Mouse (Mus musculus) testis, postnatal 14 days (tissue): Measurements from ENCODE around the gene Strip1.

Experiments
- DNase-seq: peaks from one replicate; pipeline ENCODE4 v3.0.0; 2021; ENCODE audit warnings: low spot score

Strip1 gene

DNA sequence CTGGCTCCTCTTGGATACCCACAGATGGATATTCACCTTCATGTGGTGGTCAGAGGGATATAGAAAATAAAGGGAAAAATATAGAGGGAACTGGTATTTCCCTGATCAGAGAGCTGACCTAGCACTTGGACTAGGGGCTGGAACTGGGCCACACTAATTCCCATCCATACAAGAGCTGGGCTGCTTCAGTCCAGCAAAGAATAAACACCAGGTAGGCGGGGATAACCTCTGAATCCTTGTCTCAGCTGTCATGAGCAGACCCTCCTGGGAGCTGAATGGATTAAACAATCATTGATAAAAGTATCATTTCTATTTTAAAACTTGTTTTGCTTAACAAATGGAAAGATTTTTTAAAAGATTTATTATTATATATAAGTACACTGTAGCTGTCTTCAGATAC, 39.9 kb downstream of the Strip1 start:
- no peak for DNase-seq

DNA sequence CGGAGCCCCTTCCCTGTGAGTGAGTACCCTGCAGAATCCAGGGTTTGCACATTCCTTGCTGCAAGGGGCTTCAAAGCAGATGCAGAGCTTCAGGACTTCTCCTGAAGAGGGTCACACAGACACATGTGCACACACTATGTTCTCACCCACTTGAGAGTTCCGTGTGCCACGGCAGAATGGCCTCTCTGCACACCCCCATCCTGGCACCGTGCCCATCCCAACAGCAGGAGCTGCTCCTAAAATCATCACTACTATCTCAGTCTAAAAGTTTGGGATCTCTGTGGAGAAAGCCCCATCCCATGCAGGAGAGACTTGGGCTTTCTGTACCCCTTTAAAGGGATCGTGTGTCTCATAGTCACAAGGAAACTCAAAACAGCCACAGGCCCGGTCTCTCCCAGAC, 45.0 kb downstream of the Strip1 start:
- no peak for DNase-seq

DNA sequence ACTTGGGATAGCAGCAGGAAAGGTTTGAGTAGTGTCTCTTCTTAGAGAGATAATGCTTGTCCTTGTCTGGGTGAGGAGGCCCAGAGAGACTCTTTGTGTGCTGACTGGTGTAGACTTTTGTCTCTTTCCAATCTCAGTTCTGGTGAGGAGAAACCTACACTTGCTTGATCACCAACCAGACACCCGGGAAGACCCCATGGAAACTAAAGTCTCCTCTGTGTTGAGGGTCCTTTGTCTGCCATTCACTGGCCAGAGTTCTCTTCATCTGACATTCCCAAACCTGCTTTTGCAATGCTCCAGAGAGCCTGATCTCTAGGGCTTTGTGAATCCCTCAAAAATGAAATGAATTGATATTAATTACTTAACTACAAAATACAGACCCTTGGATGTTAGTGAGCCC, 47.6 kb downstream of the Strip1 start:
- DNase-seq, result no peak

DNA sequence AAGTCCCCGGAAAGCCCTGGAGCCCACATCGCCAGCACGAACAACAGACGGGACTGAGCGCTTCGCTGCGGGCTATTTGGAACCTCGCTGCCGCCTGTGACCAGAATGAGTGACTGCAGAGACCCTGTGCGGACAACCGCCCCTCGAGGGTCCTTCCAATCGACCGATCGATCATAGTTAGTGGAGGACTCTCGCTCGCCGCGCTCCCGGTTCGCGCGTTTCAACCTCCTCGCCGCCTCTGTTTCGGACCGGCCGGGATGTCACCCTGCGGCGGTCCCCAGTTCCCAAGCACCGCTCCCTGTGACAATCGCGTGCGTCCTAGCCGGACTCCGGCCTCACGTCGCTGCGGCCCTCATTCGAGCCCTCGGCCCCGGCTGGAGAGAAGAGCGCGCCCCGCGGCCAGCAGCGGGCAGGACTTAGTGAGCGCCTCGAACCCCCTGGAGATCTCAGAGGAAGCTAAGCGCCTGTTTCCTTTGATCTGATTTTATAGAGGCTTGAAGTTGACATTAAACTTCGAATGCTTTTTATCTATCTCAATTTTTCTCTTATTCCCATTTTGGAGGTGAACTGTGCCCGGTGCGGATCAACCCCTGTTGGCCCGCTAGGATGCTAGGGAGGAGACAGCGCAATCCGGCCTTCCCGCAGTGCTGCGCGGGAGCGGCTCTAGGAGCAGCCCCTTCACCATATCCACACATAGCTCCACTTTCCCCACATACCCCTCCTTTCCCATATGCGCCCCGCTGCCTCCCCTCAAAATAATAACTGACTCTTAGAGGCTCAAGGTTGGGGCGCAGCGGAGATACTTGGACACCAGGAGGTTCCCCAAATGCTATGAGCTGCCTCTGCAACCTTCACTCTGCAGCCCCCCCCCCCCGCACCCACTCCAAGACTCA, 48.4 kb downstream of the Strip1 start:
- DNase-seq, result no peak

DNA sequence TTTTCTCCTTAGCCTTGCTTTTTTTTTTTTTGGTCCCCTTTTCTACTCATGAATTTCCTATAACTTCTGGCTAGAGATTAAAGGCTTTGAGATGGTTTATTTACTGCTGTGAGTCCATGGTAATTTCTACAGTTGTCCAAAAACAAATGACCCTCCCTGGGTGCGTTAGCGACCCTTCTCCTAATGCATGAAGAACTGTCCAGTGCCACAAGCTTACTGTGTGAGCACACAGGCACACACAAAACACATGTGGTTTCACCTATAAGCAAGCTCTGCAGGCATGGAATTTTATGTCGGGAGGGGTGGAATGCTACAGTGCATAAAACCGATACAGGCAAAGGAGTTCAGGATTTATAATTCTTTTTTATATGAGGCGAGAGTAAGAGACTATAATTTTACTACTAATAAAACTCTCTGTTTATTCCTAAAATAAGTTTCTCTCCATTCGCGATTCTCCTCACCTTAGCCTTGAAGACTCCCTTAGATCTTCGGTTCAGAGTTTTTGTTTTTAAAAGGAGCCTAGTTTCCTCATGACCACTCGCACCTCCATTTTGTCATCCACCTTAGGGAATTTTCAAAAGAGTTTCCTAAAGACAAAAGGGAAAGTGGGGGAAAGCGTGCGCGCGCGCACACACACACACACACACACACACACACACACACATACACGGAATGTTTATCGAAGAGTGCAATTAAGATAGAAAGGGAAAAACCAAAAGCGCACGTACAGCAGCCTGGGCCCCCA, 49.2 kb downstream of the Strip1 start:
- no peak for DNase-seq

DNA sequence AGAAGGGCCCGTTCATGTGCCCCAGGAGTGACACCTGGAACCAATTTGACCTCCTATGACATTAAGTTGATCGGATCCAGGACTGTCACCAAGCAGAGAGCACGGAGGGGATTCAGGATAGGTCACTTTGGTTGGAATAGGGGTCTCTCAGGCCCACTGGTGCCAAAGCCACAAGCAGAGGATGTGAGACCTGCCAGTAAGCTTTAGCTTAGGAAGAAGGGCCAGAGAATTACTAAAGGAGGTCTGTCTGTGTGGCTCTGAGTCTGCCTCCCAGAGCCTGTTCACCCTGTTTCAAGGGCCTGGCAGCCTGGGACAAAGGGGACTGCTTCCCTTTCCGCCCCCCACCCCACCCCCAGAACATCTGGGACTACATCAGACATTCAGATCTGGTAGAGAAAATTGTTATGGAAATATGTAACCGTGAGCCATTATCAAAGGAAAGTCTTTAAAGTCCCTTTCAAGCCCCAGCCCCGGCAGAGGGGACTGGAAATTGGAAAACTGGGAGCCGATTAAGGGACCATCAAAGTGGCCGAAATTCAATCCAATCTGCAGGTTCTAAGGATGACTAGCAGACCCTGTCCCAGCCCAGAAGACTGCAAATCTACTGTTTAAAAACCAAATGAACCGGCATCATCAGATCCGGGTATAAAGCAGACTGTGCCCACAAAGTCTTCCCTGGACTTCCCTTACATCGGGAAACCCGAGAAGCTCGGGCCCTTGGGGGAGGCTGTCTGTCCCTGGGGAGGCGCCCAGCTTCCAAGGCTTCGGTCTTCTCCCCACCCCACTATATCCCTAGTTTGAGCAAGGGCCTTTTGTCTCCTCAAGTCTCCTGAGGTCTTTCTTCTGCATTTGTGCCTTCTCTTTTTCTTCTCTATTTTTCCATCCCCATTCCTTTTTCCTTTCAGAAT, 50.1 kb downstream of the Strip1 start:
- DNase-seq, result no peak

DNA sequence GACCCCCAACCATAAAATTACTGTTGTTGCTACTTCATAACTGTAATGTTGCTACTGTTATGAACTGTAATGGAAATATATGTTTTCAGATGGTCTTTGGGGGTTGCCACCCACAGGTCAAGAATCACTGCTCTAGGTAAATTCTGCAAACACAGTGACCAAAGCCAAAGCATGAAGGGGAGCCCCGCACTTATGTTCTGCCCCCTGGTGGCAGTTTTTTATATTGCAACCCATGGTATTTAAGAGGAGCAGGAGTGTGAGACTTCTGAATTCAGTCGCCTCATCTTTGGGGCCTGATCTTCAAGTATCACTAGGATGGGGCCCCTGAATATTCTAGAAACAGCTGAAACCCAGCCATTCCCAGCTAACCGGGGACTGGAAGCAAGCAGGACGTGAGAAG, 52.0 kb downstream of the Strip1 start:
- DNase-seq, result peak; percentile 53

DNA sequence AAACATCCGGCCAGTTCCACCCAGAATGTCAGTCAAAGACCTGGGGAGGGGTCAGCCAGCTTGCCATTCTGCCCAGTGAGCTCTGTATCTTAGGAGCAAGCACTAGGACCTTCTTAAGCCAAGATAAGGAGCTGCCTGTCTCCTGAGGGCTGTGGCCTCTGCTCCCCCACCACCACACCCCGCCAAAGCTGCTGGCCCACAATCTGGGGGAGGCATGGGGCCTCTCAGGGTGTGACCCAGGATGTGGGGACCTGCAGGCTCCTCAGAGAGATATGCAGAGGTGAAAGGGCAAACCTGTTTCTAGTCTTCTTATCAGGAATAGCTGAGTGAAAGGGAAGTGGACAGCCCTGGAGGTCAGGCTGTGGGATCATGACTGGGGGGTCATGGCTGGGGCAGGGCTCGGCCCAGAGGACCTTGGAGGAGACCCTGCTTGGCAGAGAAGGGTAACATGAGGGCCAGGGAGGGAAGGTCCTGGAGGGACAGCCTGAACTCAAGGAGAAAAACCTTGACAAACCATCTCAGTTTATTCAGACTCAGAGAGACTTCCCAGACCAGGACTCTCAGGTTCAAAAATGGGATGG, 53.6 kb downstream of the Strip1 start:
- DNase-seq, result no peak

DNA sequence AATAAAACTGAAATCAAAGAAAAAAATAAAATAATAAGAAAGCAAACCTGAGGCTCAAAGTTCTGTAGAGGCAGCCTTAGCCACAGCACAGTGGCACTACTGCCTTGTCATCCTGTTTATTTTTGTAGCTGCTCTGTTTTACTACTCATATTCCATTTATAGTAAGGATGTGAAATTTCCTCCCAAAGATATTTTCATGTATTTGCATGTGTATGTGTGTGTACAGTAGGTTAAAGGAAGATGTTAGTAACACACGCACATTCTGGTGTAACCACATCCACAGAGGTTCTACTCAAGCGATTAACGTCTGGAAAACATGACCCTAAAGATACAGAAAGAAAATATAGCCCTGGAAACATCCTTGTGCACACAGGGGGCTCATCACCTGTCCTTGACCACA, 54.7 kb downstream of the Strip1 start:
- no peak for DNase-seq

DNA sequence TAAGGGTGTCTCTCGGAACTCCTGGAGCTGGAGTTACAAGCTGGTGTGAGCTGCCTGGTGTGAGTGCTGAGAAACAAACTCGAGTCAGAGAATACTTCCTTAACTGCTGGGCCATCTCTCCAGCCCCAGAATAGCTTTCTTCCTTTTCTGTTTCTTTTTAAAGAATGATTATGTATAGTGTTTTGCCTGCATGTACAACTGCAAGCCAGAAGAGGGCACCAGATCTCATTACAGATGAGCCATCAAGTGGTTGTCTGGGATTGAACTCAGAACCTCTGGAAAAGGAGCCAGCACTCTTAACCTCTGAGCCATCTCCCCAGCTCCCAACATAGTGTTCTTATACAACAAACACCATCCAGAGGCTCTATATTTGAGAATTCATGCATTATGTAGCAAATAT, 60.3 kb downstream of the Strip1 start:
- no peak for DNase-seq

DNA sequence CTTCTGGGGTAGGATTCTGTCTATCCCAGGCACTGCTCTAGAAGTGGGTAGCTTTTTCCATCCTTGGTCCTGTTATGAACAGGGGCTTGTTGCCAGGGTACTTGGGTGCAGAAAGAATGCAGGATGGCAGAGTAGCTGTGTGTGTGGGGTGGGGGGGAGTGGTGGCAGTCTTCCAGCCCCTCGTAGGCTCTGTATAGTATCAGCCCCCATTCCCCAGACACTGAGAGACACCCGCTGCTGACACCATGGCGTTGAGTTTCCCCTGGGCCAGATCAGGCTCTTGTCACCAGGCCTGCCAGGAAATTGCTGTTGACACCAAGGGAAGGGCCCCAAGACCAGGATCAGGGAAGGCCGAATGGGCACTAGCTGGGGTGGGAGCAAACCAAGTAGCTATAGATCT, 62.8 kb downstream of the Strip1 start:
- DNase-seq, result no peak

DNA sequence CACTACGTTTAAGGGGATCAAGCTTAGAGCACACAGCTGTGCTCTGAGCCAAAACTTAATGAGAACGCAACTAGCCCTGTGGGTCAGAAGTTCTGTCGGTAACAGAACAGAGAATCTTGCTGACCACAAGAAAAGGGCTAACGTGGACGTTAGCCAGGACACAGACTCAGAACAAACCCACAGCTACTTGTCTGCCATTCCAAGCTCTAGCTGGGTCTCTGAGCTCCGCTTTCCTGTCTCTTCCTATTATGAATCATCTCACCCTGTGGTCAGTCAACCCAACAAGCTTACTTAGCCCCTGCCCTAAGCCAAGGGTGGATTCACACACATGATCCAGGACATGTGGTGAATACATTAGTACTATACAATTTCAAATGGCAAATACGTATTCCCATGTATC, 63.7 kb downstream of the Strip1 start:
- DNase-seq, result no peak

DNA sequence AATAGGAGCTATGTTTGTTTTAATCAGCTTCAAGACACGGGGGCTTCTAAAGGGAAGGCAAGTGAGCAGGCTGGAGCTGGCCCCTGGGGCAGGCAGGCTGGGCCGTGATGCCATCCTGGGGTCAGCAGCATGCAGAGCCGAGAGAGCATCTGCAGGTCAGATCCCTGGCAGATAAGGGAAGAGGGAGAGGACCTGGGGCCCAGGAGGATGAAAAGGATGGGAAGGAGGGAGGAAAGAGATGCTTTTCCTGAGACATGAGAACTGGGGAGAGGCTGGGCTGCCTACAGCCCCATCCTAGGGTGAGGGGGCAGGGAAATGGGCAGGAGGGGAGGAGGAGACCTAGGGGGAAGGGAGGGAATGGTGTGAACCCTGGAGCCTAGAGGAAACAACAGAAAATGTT, 66.2 kb downstream of the Strip1 start:
- DNase-seq, result no peak

DNA sequence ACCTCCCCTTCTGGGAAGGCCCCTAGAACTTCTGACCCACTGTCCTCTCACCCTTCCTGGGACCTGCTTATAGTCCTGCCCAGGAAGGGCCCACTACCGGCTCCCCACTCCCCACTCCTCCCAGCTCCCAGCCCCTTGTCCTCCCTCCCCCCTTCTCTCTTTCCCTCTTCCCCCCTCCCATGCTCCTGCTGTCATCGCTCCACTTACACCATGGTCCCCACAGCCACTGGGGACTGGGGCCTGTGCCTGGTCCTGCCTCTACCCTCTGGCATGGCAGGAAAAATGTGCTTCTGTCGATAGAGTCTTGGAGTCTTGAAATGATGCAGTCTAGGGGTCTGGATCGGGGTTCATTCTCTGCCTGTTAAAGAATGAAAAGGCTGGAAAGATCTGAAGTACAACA, 67.6 kb downstream of the Strip1 start:
- no peak for DNase-seq

DNA sequence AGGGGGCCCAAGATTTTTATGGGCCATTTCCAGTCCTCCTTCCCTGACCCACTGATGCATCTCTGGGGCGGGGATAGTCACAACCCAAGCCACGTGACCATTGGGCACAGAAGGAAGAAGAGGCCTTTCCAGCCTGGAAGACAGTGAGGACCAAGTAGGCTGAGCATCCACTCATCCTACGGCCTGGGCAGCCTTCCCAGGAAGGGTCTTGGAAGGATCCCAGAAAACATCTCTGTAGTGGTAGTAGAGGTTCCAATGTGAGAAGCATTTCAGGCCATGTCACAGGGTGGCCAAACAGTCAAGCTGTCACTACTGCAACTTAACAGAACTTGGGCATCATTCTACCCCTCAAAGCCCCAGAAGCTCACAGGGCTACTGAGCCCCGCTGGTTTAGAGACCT, 68.9 kb downstream of the Strip1 start:
- no peak for DNase-seq
